Mouse (Mus musculus): ENCODE data around the gene Rpgrip1l. TPM values are rescaled to one million over a fixed set of nuclear protein-coding genes. Genes with fewer than 3 reads are reported as not detected.

Gene Rpgrip1l
- polyA plus RNA-seq, 1 experiment from 2014 or later: 15.4 TPM

- in situ Hi-C loops (cut with MboI; ENCODE audit: low pct_unique_long_range_greater_than_20kb): no loop called here
- no peak for TF ChIP-seq CTCF (IDR thresholded peaks at IDR 0.05)
- no peaks in the 10 kb centered on the region for H3K27me3 ChIP-seq
- ChIA-PET CTCF (no interaction called here), POLR2A (no interaction called here)
- DNase-seq (ENCODE audit: low read depth, low spot score) (no peak), ATAC-seq (no peak)
These were observed 8.3 kb downstream of the Rpgrip1l start for GRCm38 (mm10) chr8:91304481-91305386.

- POLR2A ChIA-PET: no interaction called here
- no peaks in the 10 kb centered on the region for H3K27me3 ChIP-seq
- DNase-seq (ENCODE audit: low read depth, low spot score) (no peak), ATAC-seq (no peak)
- no peak for TF ChIP-seq CTCF (IDR thresholded peaks at IDR 0.05)
- CTCF ChIA-PET: interaction anchor here (1.2 kb wide), 1 partner anchor 9 kb away, joined by 3 read pairs; no protein-coding TSS in a partner anchor
- in situ Hi-C loops (cut with MboI; ENCODE audit: low pct_unique_long_range_greater_than_20kb): no loop called here
These were observed 14.4 kb downstream of the Rpgrip1l start for GRCm38 (mm10) chr8:91298672-91299071.

- CTCF ChIA-PET: no interaction called here
- no peak for TF ChIP-seq CTCF (IDR thresholded peaks at IDR 0.05)
- H3K27me3 ChIP-seq: no peaks in the 10 kb centered on the region
- DNase-seq (ENCODE audit: low read depth, low spot score) (no peak), ATAC-seq (no peak)
- POLR2A ChIA-PET: no interaction called here
- in situ Hi-C loops (cut with MboI; ENCODE audit: low pct_unique_long_range_greater_than_20kb): no loop called here
These were observed 17.3 kb downstream of the Rpgrip1l start for GRCm38 (mm10) chr8:91295786-91296185.

GRCm38 (mm10) chr8:91290576-91290975, 22.5 kb downstream of the Rpgrip1l start:
- CTCF ChIA-PET: interaction anchor here (0.9 kb wide), 1 partner anchor 9 kb away, joined by 3 read pairs; no protein-coding TSS in a partner anchor
- POLR2A ChIA-PET: no interaction called here
- DNase-seq (ENCODE audit: low read depth, low spot score): no peak

GRCm38 (mm10) chr8:91286237-91286636, 26.8 kb downstream of the Rpgrip1l start:
- CTCF ChIA-PET: no interaction called here
- no peak for ATAC-seq
- in situ Hi-C loops (cut with MboI; ENCODE audit: low pct_unique_long_range_greater_than_20kb): no loop called here

More at GRCm38 (mm10) chr8:91290576-91290975, 22.5 kb downstream of the Rpgrip1l start:
- no peak for TF ChIP-seq CTCF (IDR thresholded peaks at IDR 0.05)
- no peak for ATAC-seq
- H3K27me3 ChIP-seq: no peaks in the 10 kb centered on the region
- in situ Hi-C loops (cut with MboI; ENCODE audit: low pct_unique_long_range_greater_than_20kb): no loop called here

GRCm38 (mm10) chr8:91283815-91284214, 29.2 kb downstream of the Rpgrip1l start:
- no peaks in the 10 kb centered on the region for H3K27me3 ChIP-seq
- POLR2A ChIA-PET: no interaction called here
- no peak for ATAC-seq
- DNase-seq (ENCODE audit: low read depth, low spot score): no peak
- TF ChIP-seq CTCF (IDR thresholded peaks at IDR 0.05): no peak
- CTCF ChIA-PET: no interaction called here
- in situ Hi-C loops (cut with MboI; ENCODE audit: low pct_unique_long_range_greater_than_20kb): no loop called here

More at GRCm38 (mm10) chr8:91286237-91286636, 26.8 kb downstream of the Rpgrip1l start:
- no peak for TF ChIP-seq CTCF (IDR thresholded peaks at IDR 0.05)
- no peaks in the 10 kb centered on the region for H3K27me3 ChIP-seq
- POLR2A ChIA-PET: no interaction called here
- DNase-seq (ENCODE audit: low read depth, low spot score): no peak

- ChIA-PET CTCF (no interaction called here), POLR2A (no interaction called here)
- ATAC-seq (no peak), DNase-seq (ENCODE audit: low read depth, low spot score) (no peak)
- TF ChIP-seq CTCF (IDR thresholded peaks at IDR 0.05): no peak
- no peaks in the 10 kb centered on the region for H3K27me3 ChIP-seq
- in situ Hi-C loops (cut with MboI; ENCODE audit: low pct_unique_long_range_greater_than_20kb): no loop called here
These were observed 30.4 kb downstream of the Rpgrip1l start for GRCm38 (mm10) chr8:91282655-91283054.

- in situ Hi-C loops (cut with MboI; ENCODE audit: low pct_unique_long_range_greater_than_20kb): no loop called here
- ChIA-PET CTCF (interaction anchor here (0.6 kb wide), 1 partner anchor 9 kb away, joined by 3 read pairs; no protein-coding TSS in a partner anchor), POLR2A (no interaction called here)
- no peak for TF ChIP-seq CTCF (IDR thresholded peaks at IDR 0.05)
- H3K27me3 ChIP-seq: no peaks in the 10 kb centered on the region
- DNase-seq (ENCODE audit: low read depth, low spot score): no peak
- ATAC-seq: no peak
These were observed 31.5 kb downstream of the Rpgrip1l start for GRCm38 (mm10) chr8:91281545-91281944.

- CTCF ChIA-PET: interaction anchor here (0.8 kb wide), 1 partner anchor 17 kb away, joined by 3 read pairs; no protein-coding TSS in a partner anchor
- ATAC-seq (no peak), DNase-seq (ENCODE audit: low read depth, low spot score) (no peak)
- no peaks in the 10 kb centered on the region for H3K27me3 ChIP-seq
- in situ Hi-C loops (cut with MboI; ENCODE audit: low pct_unique_long_range_greater_than_20kb): no loop called here
- POLR2A ChIA-PET: no interaction called here
- TF ChIP-seq CTCF (IDR thresholded peaks at IDR 0.05): no peak
These were observed 32.4 kb downstream of the Rpgrip1l start for GRCm38 (mm10) chr8:91280467-91281212.

GRCm38 (mm10) chr8:91278060-91278459, 35.0 kb downstream of the Rpgrip1l start:
- ChIA-PET CTCF (no interaction called here), POLR2A (no interaction called here)
- DNase-seq (ENCODE audit: low read depth, low spot score) (no peak), ATAC-seq (no peak)
- in situ Hi-C loops (cut with MboI; ENCODE audit: low pct_unique_long_range_greater_than_20kb): no loop called here
- no peaks in the 10 kb centered on the region for H3K27me3 ChIP-seq
- no peak for TF ChIP-seq CTCF (IDR thresholded peaks at IDR 0.05)

GRCm38 (mm10) chr8:91276337-91276736, 36.7 kb downstream of the Rpgrip1l start:
- H3K27me3 ChIP-seq: no peaks in the 10 kb centered on the region
- TF ChIP-seq CTCF (IDR thresholded peaks at IDR 0.05): peak; percentile 61
- CTCF ChIA-PET: interaction anchor here (1.0 kb wide), 1 partner anchor 13 kb away, joined by 3 read pairs; no protein-coding TSS in a partner anchor
- in situ Hi-C loops (cut with MboI; ENCODE audit: low pct_unique_long_range_greater_than_20kb): no loop called here
- POLR2A ChIA-PET: no interaction called here
- no peak for DNase-seq (ENCODE audit: low read depth, low spot score)
- ATAC-seq: no peak
